8 mouse cellular contexts compared by ENCODE assay signal in genomic region chr4:103214925-103215820, GRCm38 (mm10). TPM values are rescaled to one million over a fixed set of nuclear protein-coding genes. Genes with fewer than 3 reads are reported as not detected.
DNase-seq lines count a peak whose midpoint lies in the region; ATAC-seq lines count a peak whose summit lies in the region.

TSS of gene Slc35d1 (minus strand) at chr4:103215164.

- peak within 1 kb of the TSS; percentile 76 for H3K4me2 ChIP-seq in forebrain, embryonic 13.5 days

- peak; percentile 97 for ATAC-seq in forebrain, embryonic 13.5 days
- peak; percentile 58; the same call in 1 of the 2 replicates for ATAC-seq in neutrophil, adult 5-6 weeks (ENCODE audit: extremely low read depth, insufficient number of reproducible peaks, low FRiP score, poor library complexity, severe bottlenecking)

- peaks cover 18% of the 10 kb centered on the region for H3K4me1 ChIP-seq in forebrain, embryonic 13.5 days

- H3K27ac ChIP-seq in forebrain, embryonic 13.5 days = peak within 1 kb of the TSS; percentile 99

- DNase-seq in ES-CJ7 (ENCODE audit: low read depth, low spot score) = peak; percentile 80
- peak; percentile 40 for DNase-seq in c-Kit-positive CD71-positive TER-119-positive erythroid progenitor cells, embryonic 14.5 days (ENCODE audit: low spot score)
- peak; percentile 83 to 86 for DNase-seq in heart, postnatal 10 days
- peak; percentile 54 for DNase-seq in large intestine, adult 2 months (ENCODE audit: low read depth, low spot score)
- peak; percentile 65 to 74 for DNase-seq in lung, adult 18-20 months
- DNase-seq in testis, postnatal 14 days (ENCODE audit: low spot score) = peak; percentile 87

- peak within 1 kb of the TSS; percentile 90 for H3K4me3 ChIP-seq in forebrain, embryonic 13.5 days

- no peaks in the 10 kb centered on the region for H3K9me3 ChIP-seq in forebrain, embryonic 13.5 days (replicated peaks)

- no peaks in the 10 kb centered on the region for H3K27me3 ChIP-seq in forebrain, embryonic 13.5 days

- intact Hi-C loops in heart, postnatal 10 days (cut with DNase I) = loop anchor here (2.0 to 10.0 kb wide), 5 partner anchors 36 to 720 kb away; partner anchors contain the start of genes Mier1 and Wdr78

- 3% methylated on average over 51 of the region's 70 CpGs for WGBS in forebrain, embryonic 13.5 days
- WGBS in large intestine, adult 2 months = 2% methylated on average over 69 of the region's 70 CpGs

- H3K9ac ChIP-seq in forebrain, embryonic 13.5 days = peak within 1 kb of the TSS; percentile 97

- peaks cover 6% of the 10 kb centered on the region for H3K36me3 ChIP-seq in forebrain, embryonic 13.5 days (ENCODE audit: poor library complexity, severe bottlenecking)

RNA-seq across cellular contexts. Expression of gene Slc35d1, which starts in this region (rescaled TPM):
- 4.5 and 5.2 TPM in 2 replicates for polyA plus RNA-seq in forebrain, embryonic 13.5 days (2015; fragmentation: Nextera tagmentation; extraction: Ambion mirVana)
- 1 to 10 TPM; 6.9 to 10.0 TPM for total RNA-seq in heart, postnatal 10 days (2021)
- polyA plus RNA-seq in large intestine, adult 2 months (2012; rRNA removed) = 8.9 and 10.2 TPM in 2 replicates
- total RNA-seq in neutrophil, adult 5-6 weeks (2017) = 7.3 and 7.5 TPM in 2 replicates

Comparison
In these comparisons a context has a peak if more than half of its experiments do, and no peak if none do; other contexts are left out.
1. Peak in every context shown above with its lines: DNase-seq, ATAC-seq, H3K4me3 ChIP-seq and H3K27ac ChIP-seq.